Mouse (Mus musculus): ENCODE measurements around the gene Bex4.
"Not testable (repeated sequence)": the region's sequence is repeated elsewhere in the genome, so short reads cannot be mapped to it uniquely, and the experiment has no call there.

Bex4 gene

GRCm38 (mm10) chrX:136127038-136127743 is 11.6 kb upstream of the Bex4 start:
- no peaks in the 10 kb centered on the region for H3K36me3 ChIP-seq (ENCODE audit: insufficient read depth, low read length)
- no peaks in the 10 kb centered on the region for H3K27me3 ChIP-seq (ENCODE audit: insufficient read depth, low read length)
- H3K4me3 ChIP-seq (replicated peaks; ENCODE audit: low read length), result no peak overlapping the region
- H3K9me3 ChIP-seq (ENCODE audit: low read length), result no peaks in the 10 kb centered on the region
- no peaks in the 10 kb centered on the region for H3K4me1 ChIP-seq (replicated peaks; ENCODE audit: low read depth, low read length)
- TF ChIP-seq CTCF (conservative IDR thresholded peaks at IDR 0.05; ENCODE audit: low read length) (no peak; the same call in 1 of the 2 replicates), NANOG (IDR thresholded peaks at IDR 0.05; ENCODE audit: borderline replicate concordance, low read length) (no peak), POU5F1 (IDR thresholded peaks at IDR 0.05; ENCODE audit: borderline replicate concordance, low read length) (no peak)

- H3K4me3 ChIP-seq (replicated peaks; ENCODE audit: low read length), result no peak overlapping the region
- TF ChIP-seq CTCF (conservative IDR thresholded peaks at IDR 0.05; ENCODE audit: low read length) (peak; percentile 61), POU5F1 (IDR thresholded peaks at IDR 0.05; ENCODE audit: borderline replicate concordance, low read length) (no peak), NANOG (IDR thresholded peaks at IDR 0.05; ENCODE audit: borderline replicate concordance, low read length) (no peak)
- no peaks in the 10 kb centered on the region for H3K36me3 ChIP-seq (ENCODE audit: insufficient read depth, low read length)
- no peaks in the 10 kb centered on the region for H3K4me1 ChIP-seq (replicated peaks; ENCODE audit: low read depth, low read length)
- no peaks in the 10 kb centered on the region for H3K9me3 ChIP-seq (ENCODE audit: low read length)
- no peaks in the 10 kb centered on the region for H3K27me3 ChIP-seq (ENCODE audit: insufficient read depth, low read length)
These were observed 11.1 kb upstream of the Bex4 start for GRCm38 (mm10) chrX:136127744-136128064.

- Histone ChIP-seq H3K4me3 (replicated peaks; ENCODE audit: low read length) (no peak overlapping the region), H3K36me3 (ENCODE audit: insufficient read depth, low read length) (0 out of 2 replicates have a peak, but pooled peaks cover 3% of the 10 kb centered on the region), H3K27me3 (ENCODE audit: insufficient read depth, low read length) (no peaks in the 10 kb centered on the region), H3K9me3 (ENCODE audit: low read length) (no peaks in the 10 kb centered on the region), H3K4me1 (replicated peaks; ENCODE audit: low read depth, low read length) (no peaks in the 10 kb centered on the region)
- TF ChIP-seq NANOG (IDR thresholded peaks at IDR 0.05; ENCODE audit: borderline replicate concordance, low read length) (no peak), POU5F1 (IDR thresholded peaks at IDR 0.05; ENCODE audit: borderline replicate concordance, low read length) (no peak), CTCF (conservative IDR thresholded peaks at IDR 0.05; ENCODE audit: low read length) (no peak)
These were observed 3.2 kb upstream of the Bex4 start for GRCm38 (mm10) chrX:136135559-136135958.

- not testable (repeated sequence) for H3K36me3 ChIP-seq (ENCODE audit: insufficient read depth, low read length); H3K27me3 ChIP-seq (ENCODE audit: insufficient read depth, low read length); H3K9me3 ChIP-seq (ENCODE audit: low read length); H3K4me1 ChIP-seq (replicated peaks; ENCODE audit: low read depth, low read length)
- peak overlapping the region; percentile 76 for H3K4me3 ChIP-seq (replicated peaks; ENCODE audit: low read length)
These were observed 826 bp downstream of the Bex4 start for GRCm38 (mm10) chrX:136139640-136140004.

GRCm38 (mm10) chrX:136141385-136141784 is 2.6 kb downstream of the Bex4 start:
- Histone ChIP-seq H3K4me3 (replicated peaks; ENCODE audit: low read length) (no peak overlapping the region), H3K27me3 (ENCODE audit: insufficient read depth, low read length) (no peaks in the 10 kb centered on the region), H3K4me1 (replicated peaks; ENCODE audit: low read depth, low read length) (no peaks in the 10 kb centered on the region), H3K36me3 (ENCODE audit: insufficient read depth, low read length) (0 out of 2 replicates have a peak, but pooled peaks cover 8% of the 10 kb centered on the region), H3K9me3 (ENCODE audit: low read length) (no peaks in the 10 kb centered on the region)
- no peak for TF ChIP-seq NANOG (IDR thresholded peaks at IDR 0.05; ENCODE audit: borderline replicate concordance, low read length)

- H3K9me3 ChIP-seq (ENCODE audit: low read length), result no peaks in the 10 kb centered on the region
- no peaks in the 10 kb centered on the region for H3K4me1 ChIP-seq (replicated peaks; ENCODE audit: low read depth, low read length)
- H3K4me3 ChIP-seq (replicated peaks; ENCODE audit: low read length), result no peak overlapping the region
- H3K36me3 ChIP-seq (ENCODE audit: insufficient read depth, low read length), result 0 out of 2 replicates have a peak, but pooled peaks cover 8% of the 10 kb centered on the region
- TF ChIP-seq POU5F1 (IDR thresholded peaks at IDR 0.05; ENCODE audit: borderline replicate concordance, low read length) (no peak), NANOG (IDR thresholded peaks at IDR 0.05; ENCODE audit: borderline replicate concordance, low read length) (no peak), CTCF (conservative IDR thresholded peaks at IDR 0.05; ENCODE audit: low read length) (no peak)
- no peaks in the 10 kb centered on the region for H3K27me3 ChIP-seq (ENCODE audit: insufficient read depth, low read length)
These were observed 4.9 kb downstream of the Bex4 start for GRCm38 (mm10) chrX:136143711-136144110.

GRCm38 (mm10) chrX:136144195-136144594 is 5.4 kb downstream of the Bex4 start:
- no peak for TF ChIP-seq CTCF (conservative IDR thresholded peaks at IDR 0.05; ENCODE audit: low read length)
- TF ChIP-seq POU5F1 (IDR thresholded peaks at IDR 0.05; ENCODE audit: borderline replicate concordance, low read length), result no peak
- TF ChIP-seq NANOG (IDR thresholded peaks at IDR 0.05; ENCODE audit: borderline replicate concordance, low read length), result no peak
- H3K4me1 ChIP-seq (replicated peaks; ENCODE audit: low read depth, low read length), result no peaks in the 10 kb centered on the region

GRCm38 (mm10) chrX:136170625-136171024 is 31.8 kb downstream of the Bex4 start:
- no peaks in the 10 kb centered on the region for H3K9me3 ChIP-seq (ENCODE audit: low read length)
- TF ChIP-seq POU5F1 (IDR thresholded peaks at IDR 0.05; ENCODE audit: borderline replicate concordance, low read length), result no peak
- no peak for TF ChIP-seq CTCF (conservative IDR thresholded peaks at IDR 0.05; ENCODE audit: low read length)
- no peak for TF ChIP-seq NANOG (IDR thresholded peaks at IDR 0.05; ENCODE audit: borderline replicate concordance, low read length)
- H3K27me3 ChIP-seq (ENCODE audit: insufficient read depth, low read length), result no peaks in the 10 kb centered on the region
- peak overlapping the region; percentile 70 for H3K4me3 ChIP-seq (replicated peaks; ENCODE audit: low read length)
- peaks cover 17% of the 10 kb centered on the region for H3K4me1 ChIP-seq (replicated peaks; ENCODE audit: low read depth, low read length)
- peaks cover 11% of the 10 kb centered on the region; the same call in 1 of the 2 replicates for H3K36me3 ChIP-seq (ENCODE audit: insufficient read depth, low read length)

More at GRCm38 (mm10) chrX:136144195-136144594, 5.4 kb downstream of the Bex4 start:
- H3K9me3 ChIP-seq (ENCODE audit: low read length), result no peaks in the 10 kb centered on the region
- H3K36me3 ChIP-seq (ENCODE audit: insufficient read depth, low read length), result 0 out of 2 replicates have a peak, but pooled peaks cover 8% of the 10 kb centered on the region
- no peaks in the 10 kb centered on the region for H3K27me3 ChIP-seq (ENCODE audit: insufficient read depth, low read length)
- no peak overlapping the region for H3K4me3 ChIP-seq (replicated peaks; ENCODE audit: low read length)
